Mouse (Mus musculus): Measurements from ENCODE around the gene Prkcsh.
A peak's percentile ranks its signal among the peaks of the same experiment; 100 is the strongest.

The Prkcsh gene

GRCm38 (mm10) chr9:22049721-22050270 is 47.2 kb downstream of the Prkcsh start:
- DNase-seq (ENCODE audit: low spot score in 2 of 2) = no peak

- DNase-seq (ENCODE audit: low spot score in 2 of 2) = peak in 1 of 2 experiments; percentile 49
Observed at GRCm38 (mm10) chr9:22050351-22050889, 47.8 kb downstream of the Prkcsh start.

GRCm38 (mm10) chr9:22051161-22051957 is 48.8 kb downstream of the Prkcsh start:
- DNase-seq (ENCODE audit: low spot score in 2 of 2) = no peak

GRCm38 (mm10) chr9:22051958-22052254 is 49.3 kb downstream of the Prkcsh start, which contains the start of gene Elavl3:
Gene Elavl3, minus strand, starts transcription at chr9:22052023.
- DNase-seq (ENCODE audit: low spot score in 2 of 2) = peak; percentile 56 to 70

- DNase-seq (ENCODE audit: low spot score in 2 of 2) = no peak
Observed at GRCm38 (mm10) chr9:22053657-22054056, 51.1 kb downstream of the Prkcsh start.

GRCm38 (mm10) chr9:22054411-22055076 is 51.9 kb downstream of the Prkcsh start:
- peak; percentile 70 for DNase-seq (ENCODE audit: low spot score in 2 of 2)

GRCm38 (mm10) chr9:22055713-22056112 is 53.1 kb downstream of the Prkcsh start:
- no peak for DNase-seq (ENCODE audit: low spot score in 2 of 2)

- DNase-seq (ENCODE audit: low spot score in 2 of 2) = no peak
Observed at GRCm38 (mm10) chr9:22056303-22056910, 53.8 kb downstream of the Prkcsh start.

- no peak for DNase-seq (ENCODE audit: low spot score in 2 of 2)
Observed at GRCm38 (mm10) chr9:22057031-22057517, 54.5 kb downstream of the Prkcsh start.

- DNase-seq (ENCODE audit: low spot score in 2 of 2) = no peak
Observed at GRCm38 (mm10) chr9:22058011-22058424, 55.4 kb downstream of the Prkcsh start.

- peak in 1 of 2 experiments; percentile 48 for DNase-seq (ENCODE audit: low spot score in 2 of 2)
Observed at GRCm38 (mm10) chr9:22061339-22061738, 58.7 kb downstream of the Prkcsh start.

Data from frontal cortex, postnatal 25 days (tissue).